Mouse (Mus musculus): ENCODE results near the gene Actn4. TPM values are rescaled to one million over a fixed set of nuclear protein-coding genes. Genes with fewer than 3 reads are reported as not detected.
A peak's percentile ranks its signal among the peaks of the same experiment; 100 is the strongest.

The Actn4 gene
- polyA plus RNA-seq, 1 experiment from 2014 or later: 134 TPM

GRCm38 (mm10) chr7:28901311-28902125 is 60.6 kb downstream of the Actn4 start:
- no peaks in the 10 kb centered on the region for H3K27me3 ChIP-seq (ENCODE audit: control insufficient read depth, insufficient read depth, low read length)
- H3K36me3 ChIP-seq (ENCODE audit: control insufficient read depth, insufficient read depth, low read length): peaks cover 23% of the 10 kb centered on the region
- H3K4me1 ChIP-seq (replicated peaks; ENCODE audit: control insufficient read depth, insufficient read depth, low read length): no peaks in the 10 kb centered on the region
- H3K9me3 ChIP-seq (ENCODE audit: control insufficient read depth, low read length): no peaks in the 10 kb centered on the region
- no peak overlapping the region for H3K4me2 ChIP-seq (replicated peaks; ENCODE audit: low read depth, low read length)
- H3K9ac ChIP-seq (ENCODE audit: low read depth, low read length): no peak overlapping the region
- DNase-seq (ENCODE audit: low spot score): no peak
- H3K27ac ChIP-seq (ENCODE audit: low read depth, low read length): no peak overlapping the region
- no peak for ATAC-seq (ENCODE audit: low FRiP score)
- H3K4me3 ChIP-seq (ENCODE audit: low read depth, low read length): no peak overlapping the region
- 90% methylated on average over 13 of the region's 13 CpGs for WGBS

GRCm38 (mm10) chr7:28899972-28900371 is 62.2 kb downstream of the Actn4 start:
- no peak overlapping the region for H3K9ac ChIP-seq (ENCODE audit: low read depth, low read length)
- ATAC-seq (ENCODE audit: low FRiP score) (no peak), DNase-seq (ENCODE audit: low spot score) (no peak)
- H3K4me1 ChIP-seq (replicated peaks; ENCODE audit: control insufficient read depth, insufficient read depth, low read length): no peaks in the 10 kb centered on the region
- H3K4me2 ChIP-seq (replicated peaks; ENCODE audit: low read depth, low read length): no peak overlapping the region
- peaks cover 17% of the 10 kb centered on the region for H3K36me3 ChIP-seq (ENCODE audit: control insufficient read depth, insufficient read depth, low read length)
- 91% methylated on average over 4 of the region's 4 CpGs for WGBS
- no peaks in the 10 kb centered on the region for H3K27me3 ChIP-seq (ENCODE audit: control insufficient read depth, insufficient read depth, low read length)
- no peak overlapping the region for H3K27ac ChIP-seq (ENCODE audit: low read depth, low read length)
- H3K4me3 ChIP-seq (ENCODE audit: low read depth, low read length): no peak overlapping the region
- H3K9me3 ChIP-seq (ENCODE audit: control insufficient read depth, low read length): no peaks in the 10 kb centered on the region

- Histone ChIP-seq H3K9me3 (ENCODE audit: control insufficient read depth, low read length) (no peaks in the 10 kb centered on the region), H3K27me3 (ENCODE audit: control insufficient read depth, insufficient read depth, low read length) (no peaks in the 10 kb centered on the region), H3K4me3 (ENCODE audit: low read depth, low read length) (no peak overlapping the region), H3K4me2 (replicated peaks; ENCODE audit: low read depth, low read length) (no peak overlapping the region), H3K36me3 (ENCODE audit: control insufficient read depth, insufficient read depth, low read length) (peaks cover 14% of the 10 kb centered on the region; the same call in 1 of the 2 replicates), H3K27ac (ENCODE audit: low read depth, low read length) (no peak overlapping the region), H3K9ac (ENCODE audit: low read depth, low read length) (no peak overlapping the region), H3K4me1 (replicated peaks; ENCODE audit: control insufficient read depth, insufficient read depth, low read length) (no peaks in the 10 kb centered on the region)
- ATAC-seq (ENCODE audit: low FRiP score) (no peak), DNase-seq (ENCODE audit: low spot score) (no peak)
- 89% methylated on average over 6 of the region's 6 CpGs for WGBS
These were observed 64.5 kb downstream of the Actn4 start for GRCm38 (mm10) chr7:28897661-28898060.

DNA sequence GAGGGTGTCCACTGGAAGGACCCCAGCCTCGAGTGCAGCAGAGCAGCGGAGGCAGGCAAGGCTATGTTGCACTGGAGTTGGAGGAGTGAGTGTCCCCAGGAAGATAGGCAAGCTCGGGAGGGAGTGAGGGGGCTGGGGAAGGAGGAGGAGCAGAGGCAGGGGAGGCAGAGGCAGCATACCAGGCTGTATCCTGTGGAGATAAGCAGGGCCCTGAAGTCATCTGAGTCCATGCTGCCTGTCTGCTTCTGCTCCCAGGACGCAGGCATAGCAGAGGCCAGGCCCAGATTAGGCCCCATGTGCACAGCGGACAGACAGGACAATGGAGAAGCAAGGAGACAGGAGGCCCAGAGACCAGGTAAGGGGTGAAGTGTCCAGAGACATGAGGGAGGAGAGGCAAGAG is 67.2 kb downstream of the Actn4 start:
- Histone ChIP-seq H3K4me3 (ENCODE audit: low read depth, low read length) (no peak overlapping the region), H3K36me3 (ENCODE audit: control insufficient read depth, insufficient read depth, low read length) (peaks cover 15% of the 10 kb centered on the region), H3K9me3 (ENCODE audit: control insufficient read depth, low read length) (no peaks in the 10 kb centered on the region), H3K9ac (ENCODE audit: low read depth, low read length) (no peak overlapping the region), H3K27me3 (ENCODE audit: control insufficient read depth, insufficient read depth, low read length) (peaks cover 2% of the 10 kb centered on the region), H3K27ac (ENCODE audit: low read depth, low read length) (no peak overlapping the region), H3K4me2 (replicated peaks; ENCODE audit: low read depth, low read length) (no peak overlapping the region), H3K4me1 (replicated peaks; ENCODE audit: control insufficient read depth, insufficient read depth, low read length) (no peaks in the 10 kb centered on the region)
- WGBS: 60% methylated on average over 5 of the region's 5 CpGs
- ATAC-seq (ENCODE audit: low FRiP score) (no peak), DNase-seq (ENCODE audit: low spot score) (no peak)

- Histone ChIP-seq H3K4me1 (replicated peaks; ENCODE audit: control insufficient read depth, insufficient read depth, low read length) (peaks cover under 1% of the 10 kb centered on the region; the same call in 1 of the 2 replicates), H3K9ac (ENCODE audit: low read depth, low read length) (no peak overlapping the region), H3K36me3 (ENCODE audit: control insufficient read depth, insufficient read depth, low read length) (peaks cover 14% of the 10 kb centered on the region), H3K4me3 (ENCODE audit: low read depth, low read length) (no peak overlapping the region), H3K27ac (ENCODE audit: low read depth, low read length) (no peak overlapping the region), H3K4me2 (replicated peaks; ENCODE audit: low read depth, low read length) (no peak overlapping the region), H3K9me3 (ENCODE audit: control insufficient read depth, low read length) (no peaks in the 10 kb centered on the region), H3K27me3 (ENCODE audit: control insufficient read depth, insufficient read depth, low read length) (peaks cover 14% of the 10 kb centered on the region)
- DNase-seq (ENCODE audit: low spot score) (peak; percentile 69), ATAC-seq (ENCODE audit: low FRiP score) (peak; percentile 62)
- 56% methylated on average over 7 of the region's 7 CpGs for whole genome bisulfite sequencing
These were observed 68.4 kb downstream of the Actn4 start for GRCm38 (mm10) chr7:28893643-28894265.

DNA sequence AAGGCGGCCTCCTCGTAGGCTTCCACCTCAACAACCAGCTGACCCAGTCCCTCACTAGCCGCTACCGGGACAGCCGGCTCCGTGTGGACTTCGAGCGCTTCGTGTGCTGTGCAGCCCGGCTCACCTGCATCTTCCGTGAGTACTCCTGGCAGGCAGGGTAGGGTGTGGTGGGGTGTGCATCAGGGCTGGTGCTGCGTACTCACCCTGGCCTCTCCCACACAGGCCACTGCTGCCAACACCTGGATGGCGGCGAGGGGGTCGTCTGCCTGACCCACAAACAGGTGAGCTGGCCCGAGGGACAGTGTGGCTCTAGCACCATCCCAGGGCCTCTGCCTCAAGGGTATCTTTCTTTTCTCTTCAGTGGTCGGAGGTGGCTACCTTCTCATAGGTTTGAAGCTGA is 69.5 kb downstream of the Actn4 start:
- ATAC-seq (ENCODE audit: low FRiP score) (no peak), DNase-seq (ENCODE audit: low spot score) (no peak)
- Histone ChIP-seq H3K36me3 (ENCODE audit: control insufficient read depth, insufficient read depth, low read length) (peaks cover 11% of the 10 kb centered on the region), H3K9me3 (ENCODE audit: control insufficient read depth, low read length) (no peaks in the 10 kb centered on the region), H3K27me3 (ENCODE audit: control insufficient read depth, insufficient read depth, low read length) (peaks cover 25% of the 10 kb centered on the region), H3K4me2 (replicated peaks; ENCODE audit: low read depth, low read length) (no peak overlapping the region), H3K4me3 (ENCODE audit: low read depth, low read length) (no peak overlapping the region), H3K9ac (ENCODE audit: low read depth, low read length) (no peak overlapping the region), H3K27ac (ENCODE audit: low read depth, low read length) (no peak overlapping the region), H3K4me1 (replicated peaks; ENCODE audit: control insufficient read depth, insufficient read depth, low read length) (peaks cover 5% of the 10 kb centered on the region; the same call in 1 of the 2 replicates)
- WGBS: 96% methylated on average over 17 of the region's 17 CpGs

DNA sequence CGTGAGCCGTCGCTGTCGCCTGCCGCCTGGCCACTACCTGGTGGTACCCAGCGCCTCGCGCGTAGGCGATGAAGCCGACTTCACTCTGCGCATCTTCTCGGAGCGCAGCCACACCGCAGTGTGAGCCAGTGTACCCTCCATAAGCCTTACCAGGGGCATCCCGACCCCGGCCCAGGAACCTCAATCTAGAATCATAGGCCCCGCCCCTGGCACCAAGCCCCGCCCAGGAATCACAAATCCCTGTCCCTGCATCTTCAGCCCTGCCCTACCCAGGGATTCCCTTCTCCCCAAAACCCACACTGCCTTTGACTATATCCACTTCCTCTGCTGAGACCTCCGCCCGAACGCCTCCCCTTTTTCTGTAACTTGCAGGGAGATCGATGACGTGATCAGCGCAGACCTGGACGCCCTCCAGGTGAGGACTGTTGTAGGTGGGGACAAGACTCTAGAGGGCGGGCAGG is 73.4 kb downstream of the Actn4 start:
- peak; percentile 33 for DNase-seq (ENCODE audit: low spot score)
- H3K4me3 ChIP-seq (ENCODE audit: low read depth, low read length): peak overlapping the region; percentile 24
- H3K27ac ChIP-seq (ENCODE audit: low read depth, low read length): no peak overlapping the region
- peak overlapping the region; percentile 26 for H3K4me2 ChIP-seq (replicated peaks; ENCODE audit: low read depth, low read length)
- H3K27me3 ChIP-seq (ENCODE audit: control insufficient read depth, insufficient read depth, low read length): peaks cover 30% of the 10 kb centered on the region
- 3% methylated on average over 27 of the region's 27 CpGs for WGBS
- peak; percentile 10; the same call in 1 of the 2 replicates for ATAC-seq (ENCODE audit: low FRiP score)
- no peaks in the 10 kb centered on the region for H3K9me3 ChIP-seq (ENCODE audit: control insufficient read depth, low read length)
- peaks cover 8% of the 10 kb centered on the region; the same call in 1 of the 2 replicates for H3K36me3 ChIP-seq (ENCODE audit: control insufficient read depth, insufficient read depth, low read length)
- H3K4me1 ChIP-seq (replicated peaks; ENCODE audit: control insufficient read depth, insufficient read depth, low read length): peaks cover 5% of the 10 kb centered on the region; the same call in 1 of the 2 replicates
- H3K9ac ChIP-seq (ENCODE audit: low read depth, low read length): no peak overlapping the region

DNA sequence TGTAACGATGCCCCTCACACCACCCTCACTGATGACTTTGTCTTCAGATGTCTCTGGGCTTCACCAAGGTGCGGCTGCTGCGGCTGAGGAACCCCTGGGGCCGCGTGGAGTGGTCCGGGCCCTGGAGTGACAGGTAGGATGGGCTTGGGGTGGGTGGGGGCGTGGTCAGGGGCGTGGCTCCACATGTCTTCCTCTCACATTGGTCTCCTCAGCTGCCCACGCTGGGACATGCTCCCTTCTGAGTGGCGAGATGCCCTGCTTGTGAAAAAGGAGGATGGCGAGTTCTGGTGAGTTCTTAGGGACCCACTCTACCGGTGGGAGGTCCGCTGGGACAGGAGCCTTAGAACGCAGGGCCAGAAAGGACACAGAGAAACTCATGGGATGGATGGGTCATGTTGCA is 75.7 kb downstream of the Actn4 start:
- DNase-seq (ENCODE audit: low spot score): no peak

More for the DNA sequence above, 75.7 kb downstream of the Actn4 start:
- H3K4me1 ChIP-seq (replicated peaks; ENCODE audit: control insufficient read depth, insufficient read depth, low read length): peaks cover 5% of the 10 kb centered on the region; the same call in 1 of the 2 replicates
- no peaks in the 10 kb centered on the region for H3K36me3 ChIP-seq (ENCODE audit: control insufficient read depth, insufficient read depth, low read length)
- H3K4me3 ChIP-seq (ENCODE audit: low read depth, low read length): no peak overlapping the region
- H3K27me3 ChIP-seq (ENCODE audit: control insufficient read depth, insufficient read depth, low read length): peaks cover 30% of the 10 kb centered on the region
- no peak overlapping the region for H3K27ac ChIP-seq (ENCODE audit: low read depth, low read length)
- no peak overlapping the region for H3K9ac ChIP-seq (ENCODE audit: low read depth, low read length)
- H3K4me2 ChIP-seq (replicated peaks; ENCODE audit: low read depth, low read length): no peak overlapping the region
- H3K9me3 ChIP-seq (ENCODE audit: control insufficient read depth, low read length): no peaks in the 10 kb centered on the region
- ATAC-seq (ENCODE audit: low FRiP score): no peak
- 31% methylated on average over 12 of the region's 14 CpGs for WGBS

Measured in hindbrain, embryonic 11.5 days (tissue).